Mouse (Mus musculus): Measurements from ENCODE around the gene Cog8. TPM values are rescaled to one million over a fixed set of nuclear protein-coding genes. Genes with fewer than 3 reads are reported as not detected.

The Cog8 gene
- 11.7 and 18.7 TPM in 2 replicates for polyA plus RNA-seq (2012; rRNA removed)

GRCm38 (mm10) chr8:107056076-107056972, at the start of gene Cog8, which contains the start of gene Nip7:
Cog8 (minus strand) TSS chr8:107056689.
Nip7 (plus strand) TSS chr8:107056877.
- peak within 1 kb of the TSS; percentile 59 for H3K27ac ChIP-seq (ENCODE audit: insufficient read depth, low read depth, low read length)
- H3K36me3 ChIP-seq (ENCODE audit: control insufficient read depth, insufficient read depth, low read length), result peaks cover 25% of the 10 kb centered on the region
- H3K27me3 ChIP-seq (ENCODE audit: control insufficient read depth, insufficient read depth, low read length), result no peaks in the 10 kb centered on the region
- no peak for TF ChIP-seq CTCF (IDR thresholded peaks at IDR 0.05; ENCODE audit: extremely low read depth, insufficient read length, insufficient replicate concordance, low read depth, low read length)
- 0 out of 2 replicates have a peak, but pooled peaks have one; percentile 17 for TF ChIP-seq POLR2A (IDR thresholded peaks at IDR 0.05; ENCODE audit: low read depth, low read length)
- under 1% methylated on average over 88 of the region's 88 CpGs for WGBS
- peak within 1 kb of the TSS; percentile 93 for H3K4me3 ChIP-seq (ENCODE audit: low read depth, low read length)
- H3K4me1 ChIP-seq (ENCODE audit: control insufficient read depth, insufficient read depth, insufficient read length, low read length), result 0 out of 2 replicates have a peak, but pooled peaks cover 6% of the 10 kb centered on the region

DNA sequence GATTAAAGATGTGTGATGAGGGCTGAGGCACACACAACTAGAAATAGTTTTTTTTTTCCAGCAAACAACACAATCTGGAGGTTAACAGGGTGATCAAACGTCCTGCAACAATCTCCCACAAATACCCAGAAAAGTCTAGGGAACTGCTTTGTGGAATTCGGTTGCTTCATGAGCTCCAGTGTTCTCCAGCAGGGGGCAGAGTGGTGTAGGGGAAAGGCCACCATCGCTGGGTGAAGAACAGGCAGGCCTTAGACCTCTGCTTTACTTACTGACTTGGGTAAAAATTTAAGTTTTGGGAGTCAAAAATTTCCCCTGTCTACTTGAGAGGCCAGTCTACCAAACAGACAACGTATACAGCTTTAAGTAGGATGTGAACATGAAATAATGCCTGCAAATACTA, 48.1 kb upstream of the Cog8 start:
- H3K36me3 ChIP-seq (ENCODE audit: control insufficient read depth, insufficient read depth, low read length), result no peaks in the 10 kb centered on the region
- 15% methylated on average over 4 of the region's 4 CpGs for WGBS

DNA sequence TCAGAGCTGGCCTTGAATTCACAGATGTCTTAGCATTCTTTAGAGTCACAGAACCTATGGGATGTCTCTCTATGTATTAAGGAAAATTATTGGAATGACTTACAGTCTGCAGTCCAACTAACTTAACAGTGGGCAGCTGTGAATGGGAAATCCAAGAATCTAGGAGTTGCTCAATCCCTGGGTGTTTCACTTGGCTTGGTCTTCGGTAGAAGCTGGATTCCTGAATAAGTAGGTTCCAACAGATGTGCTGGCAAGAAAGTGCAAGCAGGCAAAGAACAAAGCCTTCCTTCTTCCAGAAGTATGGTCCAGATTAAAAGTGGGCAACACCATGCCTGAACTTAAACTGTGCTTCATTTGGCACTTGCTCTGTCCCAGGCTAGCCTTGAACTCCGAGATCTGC, 44.1 kb upstream of the Cog8 start:
- H3K4me1 ChIP-seq (ENCODE audit: control insufficient read depth, insufficient read depth, insufficient read length, low read length), result no peaks in the 10 kb centered on the region
- H3K27me3 ChIP-seq (ENCODE audit: control insufficient read depth, insufficient read depth, low read length), result no peaks in the 10 kb centered on the region
- WGBS, result 69% methylated on average over 2 of the region's 2 CpGs
- H3K4me3 ChIP-seq (ENCODE audit: low read depth, low read length), result no peak overlapping the region
- TF ChIP-seq CTCF (IDR thresholded peaks at IDR 0.05; ENCODE audit: extremely low read depth, insufficient read length, insufficient replicate concordance, low read depth, low read length) (no peak), POLR2A (IDR thresholded peaks at IDR 0.05; ENCODE audit: low read depth, low read length) (no peak)
- no peak overlapping the region for H3K27ac ChIP-seq (ENCODE audit: insufficient read depth, low read depth, low read length)
- no peaks in the 10 kb centered on the region for H3K36me3 ChIP-seq (ENCODE audit: control insufficient read depth, insufficient read depth, low read length)

More for the DNA sequence above, 48.1 kb upstream of the Cog8 start:
- Histone ChIP-seq H3K27me3 (ENCODE audit: control insufficient read depth, insufficient read depth, low read length) (no peaks in the 10 kb centered on the region), H3K27ac (ENCODE audit: insufficient read depth, low read depth, low read length) (no peak overlapping the region), H3K4me3 (ENCODE audit: low read depth, low read length) (no peak overlapping the region), H3K4me1 (ENCODE audit: control insufficient read depth, insufficient read depth, insufficient read length, low read length) (no peaks in the 10 kb centered on the region)
- TF ChIP-seq POLR2A (IDR thresholded peaks at IDR 0.05; ENCODE audit: low read depth, low read length) (no peak), CTCF (IDR thresholded peaks at IDR 0.05; ENCODE audit: extremely low read depth, insufficient read length, insufficient replicate concordance, low read depth, low read length) (peak; percentile 90; the same call in 1 of the 2 replicates)

- H3K27me3 ChIP-seq (ENCODE audit: control insufficient read depth, insufficient read depth, low read length), result no peaks in the 10 kb centered on the region
- 3% methylated on average over 39 of the region's 39 CpGs for WGBS
- peak within 1 kb of the TSS; percentile 90 for H3K4me3 ChIP-seq (ENCODE audit: low read depth, low read length)
- H3K4me1 ChIP-seq (ENCODE audit: control insufficient read depth, insufficient read depth, insufficient read length, low read length), result no peaks in the 10 kb centered on the region
- peak within 1 kb of the TSS; percentile 70 for H3K27ac ChIP-seq (ENCODE audit: insufficient read depth, low read depth, low read length)
- H3K36me3 ChIP-seq (ENCODE audit: control insufficient read depth, insufficient read depth, low read length), result peaks cover 7% of the 10 kb centered on the region; the same call in 1 of the 2 replicates
- TF ChIP-seq CTCF (IDR thresholded peaks at IDR 0.05; ENCODE audit: extremely low read depth, insufficient read length, insufficient replicate concordance, low read depth, low read length) (no peak), POLR2A (IDR thresholded peaks at IDR 0.05; ENCODE audit: low read depth, low read length) (peak; percentile 77; the same call in 1 of the 2 replicates)
These were observed 40.0 kb upstream of the Cog8 start, which contains the start of gene Terf2 for GRCm38 (mm10) chr8:107096366-107097036. Terf2 (minus strand) TSS chr8:107096547.

DNA sequence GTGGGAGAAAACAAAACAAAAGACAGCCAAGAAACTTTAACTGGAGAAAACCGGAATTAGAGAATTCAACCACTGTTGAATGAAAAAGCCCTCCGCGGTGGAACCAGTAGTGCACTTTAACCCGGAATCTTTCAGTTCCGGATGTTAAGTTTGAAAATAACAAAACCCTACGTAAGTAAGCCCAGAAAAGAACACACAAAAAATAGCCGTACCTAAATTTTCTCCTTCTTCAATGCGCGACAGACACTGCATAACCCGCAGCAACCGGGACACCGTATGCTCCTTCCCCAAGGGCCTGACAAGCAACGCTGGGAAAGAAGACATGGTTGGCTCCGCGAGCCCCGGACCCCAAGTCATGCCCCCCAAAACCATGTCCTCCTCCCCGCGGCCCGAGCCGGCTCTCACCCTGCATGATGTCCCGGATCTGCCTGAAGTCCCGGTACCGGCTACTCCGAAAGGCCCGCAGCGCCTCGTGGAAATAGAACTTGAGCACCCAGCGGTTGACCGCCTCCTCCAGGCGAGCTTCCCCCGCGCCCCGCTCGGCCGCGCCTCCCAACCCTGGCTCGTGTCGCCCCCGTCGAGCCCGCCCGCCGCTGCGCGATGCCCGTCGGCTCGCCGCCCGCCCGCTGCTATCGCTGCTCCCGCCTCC, 39.4 kb upstream of the Cog8 start:
- WGBS, result under 1% methylated on average over 44 of the region's 53 CpGs
- Histone ChIP-seq H3K4me1 (ENCODE audit: control insufficient read depth, insufficient read depth, insufficient read length, low read length) (no peaks in the 10 kb centered on the region), H3K27me3 (ENCODE audit: control insufficient read depth, insufficient read depth, low read length) (no peaks in the 10 kb centered on the region), H3K36me3 (ENCODE audit: control insufficient read depth, insufficient read depth, low read length) (peaks cover 10% of the 10 kb centered on the region), H3K27ac (ENCODE audit: insufficient read depth, low read depth, low read length) (peak overlapping the region; percentile 70), H3K4me3 (ENCODE audit: low read depth, low read length) (peak overlapping the region; percentile 90)
- TF ChIP-seq CTCF (IDR thresholded peaks at IDR 0.05; ENCODE audit: extremely low read depth, insufficient read length, insufficient replicate concordance, low read depth, low read length), result no peak
- no peak for TF ChIP-seq POLR2A (IDR thresholded peaks at IDR 0.05; ENCODE audit: low read depth, low read length)

DNA sequence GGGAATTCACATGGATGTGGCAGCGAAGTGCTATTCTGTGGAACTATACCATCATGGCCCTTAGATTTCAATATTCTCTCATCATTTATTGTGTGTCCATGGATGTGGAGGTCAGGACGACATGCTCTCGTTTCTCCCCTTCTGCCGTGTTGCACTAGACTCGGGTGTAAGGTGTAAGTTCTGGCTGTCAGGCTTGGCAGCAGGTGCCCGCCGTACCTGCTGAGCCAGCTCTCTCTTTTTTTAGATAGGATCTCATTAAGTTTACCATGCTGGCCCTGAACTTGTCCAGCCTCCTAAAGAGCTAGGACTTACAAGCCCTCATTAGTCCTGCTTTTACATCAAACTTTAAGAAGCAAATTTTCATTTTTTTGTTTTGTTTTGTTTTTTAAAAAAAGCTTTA, 34.0 kb upstream of the Cog8 start:
- TF ChIP-seq CTCF (IDR thresholded peaks at IDR 0.05; ENCODE audit: extremely low read depth, insufficient read length, insufficient replicate concordance, low read depth, low read length) (no peak), POLR2A (IDR thresholded peaks at IDR 0.05; ENCODE audit: low read depth, low read length) (no peak)
- Histone ChIP-seq H3K4me3 (ENCODE audit: low read depth, low read length) (no peak overlapping the region), H3K27ac (ENCODE audit: insufficient read depth, low read depth, low read length) (no peak overlapping the region), H3K36me3 (ENCODE audit: control insufficient read depth, insufficient read depth, low read length) (peaks cover 22% of the 10 kb centered on the region), H3K27me3 (ENCODE audit: control insufficient read depth, insufficient read depth, low read length) (no peaks in the 10 kb centered on the region), H3K4me1 (ENCODE audit: control insufficient read depth, insufficient read depth, insufficient read length, low read length) (no peaks in the 10 kb centered on the region)
- WGBS, result 85% methylated on average over 7 of the region's 7 CpGs
